Mouse (Mus musculus) ES-Bruce4 (cell line): ENCODE measurements around the gene Hist2h3b. TPM values are rescaled to one million over a fixed set of nuclear protein-coding genes. Genes with fewer than 3 reads are reported as not detected.
A peak's percentile ranks its signal among the peaks of the same experiment; 100 is the strongest.

ENCODE experiments used
- H3K27ac ChIP-seq: 2 replicates; pipeline ENCODE4 v1.5.1; 2012; ENCODE audit warnings: low read length, inconsistent platforms; ENCODE audit not compliant: insufficient read depth
- H3K27me3 ChIP-seq: 2 replicates; pipeline ENCODE4 v1.6.1; 2012; ENCODE audit warnings: mild to moderate bottlenecking, low read length, inconsistent platforms; ENCODE audit not compliant: control insufficient read depth, poor library complexity, insufficient read depth, severe bottlenecking
- H3K36me3 ChIP-seq: 2 replicates; pipeline ENCODE4 v1.6.1; 2012; ENCODE audit warnings: inconsistent platforms, mild to moderate bottlenecking, low read length, moderate library complexity; ENCODE audit not compliant: control insufficient read depth, poor library complexity, insufficient read depth, severe bottlenecking
- H3K4me1 ChIP-seq: one replicate; pipeline ENCODE4 v1.8.1; 2011; ENCODE audit warnings: low read length; ENCODE audit not compliant: control insufficient read depth, insufficient read depth
- H3K4me3 ChIP-seq: 2 replicates; pipeline ENCODE4 v1.5.1; 2011; ENCODE audit warnings: low read depth, mild to moderate bottlenecking, low read length
- H3K9ac ChIP-seq: 2 replicates; pipeline ENCODE4 v1.6.1; 2012; ENCODE audit warnings: low read depth, mild to moderate bottlenecking, inconsistent platforms; ENCODE audit not compliant: poor library complexity, severe bottlenecking
- H3K9me3 ChIP-seq: replicated peaks from 2 replicates; pipeline ENCODE4 v1.6.1; 2012; ENCODE audit warnings: mild to moderate bottlenecking, low read length, inconsistent platforms; ENCODE audit not compliant: control insufficient read depth, poor library complexity, insufficient read depth, severe bottlenecking
- CTCF ChIP-seq: IDR thresholded peaks from one replicate; pipeline ENCODE4 v1.8.1; 2011; ENCODE audit warnings: low read depth, low read length
- EP300 ChIP-seq: IDR thresholded peaks from 2 replicates; pipeline ENCODE4 v1.6.1; 2011; ENCODE audit warnings: low read depth, low read length; ENCODE audit not compliant: insufficient read depth
- POLR2A ChIP-seq: IDR thresholded peaks from one replicate; pipeline ENCODE4 v1.8.1; 2011; ENCODE audit warnings: low read length; ENCODE audit not compliant: insufficient read depth
- polyA plus RNA-seq: library from polyadenylated mRNA; stranded (reverse); fragments of >200 nt; gene quantifications from 2 replicates; pipeline ENCODE4 v1.2.4, GENCODE M21; 2011; ENCODE audit warnings: low read depth; ENCODE audit not compliant: missing spikeins, insufficient read depth, insufficient read length

Hist2h3b gene
- polyA plus RNA-seq, 1 experiment = 11.1 TPM

DNA sequence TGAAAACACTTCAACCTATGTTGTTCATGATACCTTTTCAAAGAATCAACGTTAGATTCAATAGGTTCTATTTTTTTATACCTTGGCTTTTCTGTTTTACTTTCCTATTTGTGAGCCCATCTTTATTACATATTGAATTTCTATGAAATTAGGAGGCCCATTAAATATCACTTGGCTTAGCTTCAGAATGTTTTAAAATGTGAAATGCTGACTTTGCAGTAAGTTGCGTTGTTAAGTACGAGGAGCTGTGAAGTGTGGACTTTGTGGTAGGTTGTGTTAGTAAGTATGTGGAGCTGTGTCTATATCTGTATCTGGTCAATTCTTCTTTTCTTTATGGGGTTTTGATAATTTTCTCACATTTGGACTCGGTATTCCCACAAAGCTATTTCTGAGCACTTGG lies 29.9 kb downstream of the Hist2h3b start:
- Histone ChIP-seq H3K4me3 (no peak overlapping the region), H3K36me3 (no peaks in the 10 kb centered on the region), H3K27ac (no peak overlapping the region), H3K9ac (no peak overlapping the region), H3K9me3 (peaks cover 6% of the 10 kb centered on the region; the same call in 1 of the 2 replicates), H3K4me1 (no peaks in the 10 kb centered on the region), H3K27me3 (no peaks in the 10 kb centered on the region)
- TF ChIP-seq CTCF (no peak), EP300 (no peak), POLR2A (no peak)

DNA sequence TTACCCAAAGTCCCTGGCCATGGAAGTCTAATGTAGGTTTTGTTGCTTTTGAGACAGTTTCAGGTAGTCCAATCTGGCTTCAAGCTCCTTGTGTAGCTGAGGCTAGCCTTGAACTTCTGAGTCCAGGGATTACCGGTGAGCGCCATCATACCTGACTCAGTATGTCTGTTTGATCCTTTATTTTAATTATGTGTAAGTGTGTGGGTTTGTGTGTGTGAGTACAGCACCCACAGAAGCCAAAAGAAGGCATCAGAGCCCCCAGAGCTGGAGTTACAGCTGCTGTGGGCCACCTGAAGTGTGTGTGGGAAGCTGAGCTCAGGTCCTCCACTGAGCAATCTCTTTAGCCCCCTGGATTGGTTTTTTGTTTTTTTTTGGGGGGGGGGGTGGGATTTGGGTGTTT lies 31.1 kb downstream of the Hist2h3b start:
- no peak overlapping the region for H3K27ac ChIP-seq
- H3K4me1 ChIP-seq = no peaks in the 10 kb centered on the region
- TF ChIP-seq CTCF (no peak), EP300 (no peak), POLR2A (no peak)
- H3K36me3 ChIP-seq = no peaks in the 10 kb centered on the region
- no peak overlapping the region for H3K9ac ChIP-seq
- no peaks in the 10 kb centered on the region for H3K27me3 ChIP-seq
- H3K4me3 ChIP-seq = no peak overlapping the region
- peaks cover 6% of the 10 kb centered on the region; the same call in 1 of the 2 replicates for H3K9me3 ChIP-seq

DNA sequence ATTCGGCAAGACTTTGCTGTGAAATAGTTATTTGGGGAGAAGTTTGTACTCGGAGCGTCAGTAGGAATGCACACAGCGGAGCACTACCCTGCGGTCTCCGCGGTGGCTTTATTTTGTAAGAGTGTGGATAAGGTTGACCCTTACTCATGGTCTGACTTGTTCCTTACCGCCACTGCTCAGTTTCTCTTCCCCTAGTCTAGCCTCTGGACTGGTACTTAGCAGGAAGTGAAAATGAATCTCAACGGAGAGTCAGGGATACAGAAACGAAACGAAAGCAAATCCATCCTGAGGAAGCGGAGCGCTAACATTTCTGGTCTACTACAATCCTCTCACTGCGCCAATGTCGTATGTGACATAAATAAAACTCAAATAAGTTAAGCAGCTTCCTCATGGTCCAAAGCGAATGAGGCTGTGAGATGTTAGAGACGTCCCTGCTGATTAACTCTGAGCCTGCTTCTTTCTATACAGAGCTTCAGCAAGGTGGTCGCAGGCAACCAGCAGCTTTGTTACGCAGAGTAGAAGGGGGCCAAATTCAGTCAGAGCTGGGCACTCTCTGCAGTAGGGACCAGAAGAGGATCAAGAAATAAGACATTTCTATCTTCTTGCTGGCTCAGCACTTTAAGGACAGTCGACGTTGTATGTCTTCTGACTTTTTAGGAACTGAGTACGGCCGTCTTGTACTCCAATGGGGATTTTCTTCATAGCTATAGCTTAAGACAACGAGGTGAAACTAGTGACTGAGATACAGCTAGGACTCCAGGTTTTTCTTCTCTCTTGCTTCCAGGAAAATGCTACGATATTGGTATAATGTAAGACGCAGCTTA lies 32.5 kb downstream of the Hist2h3b start:
- H3K4me3 ChIP-seq = peak overlapping the region; percentile 9; the same call in 1 of the 2 replicates
- no peaks in the 10 kb centered on the region for H3K4me1 ChIP-seq
- H3K36me3 ChIP-seq = no peaks in the 10 kb centered on the region
- no peak overlapping the region for H3K27ac ChIP-seq
- peak overlapping the region; percentile 8; the same call in 1 of the 2 replicates for H3K9ac ChIP-seq
- no peaks in the 10 kb centered on the region for H3K27me3 ChIP-seq
- H3K9me3 ChIP-seq = peaks cover 6% of the 10 kb centered on the region; the same call in 1 of the 2 replicates
- no peak for TF ChIP-seq EP300
- TF ChIP-seq POLR2A = no peak
- no peak for TF ChIP-seq CTCF

DNA sequence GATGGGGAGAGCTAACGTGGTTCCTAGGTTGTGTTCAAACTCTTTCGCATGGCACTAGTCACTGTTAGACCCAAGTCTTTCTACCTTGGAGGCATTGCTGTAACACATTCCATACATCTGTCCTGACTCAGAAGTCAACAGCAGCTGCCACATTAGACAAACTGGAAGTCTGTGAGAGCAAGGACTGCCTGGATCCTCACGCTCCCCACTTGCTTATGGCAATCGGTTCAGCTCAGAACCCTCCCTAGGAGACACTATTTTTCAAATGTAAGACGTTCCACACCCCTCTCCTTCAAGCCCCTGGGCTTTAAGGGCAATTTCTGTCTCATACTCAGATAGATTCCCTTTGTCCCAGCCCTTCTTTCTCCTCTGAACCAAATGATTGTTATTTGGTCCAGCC lies 33.6 kb downstream of the Hist2h3b start:
- Histone ChIP-seq H3K27me3 (no peaks in the 10 kb centered on the region), H3K27ac (no peak overlapping the region), H3K9me3 (peaks cover 6% of the 10 kb centered on the region; the same call in 1 of the 2 replicates), H3K4me1 (no peaks in the 10 kb centered on the region), H3K4me3 (no peak overlapping the region), H3K36me3 (no peaks in the 10 kb centered on the region), H3K9ac (no peak overlapping the region)
- no peak for TF ChIP-seq CTCF
- no peak for TF ChIP-seq POLR2A
- TF ChIP-seq EP300 = no peak

DNA sequence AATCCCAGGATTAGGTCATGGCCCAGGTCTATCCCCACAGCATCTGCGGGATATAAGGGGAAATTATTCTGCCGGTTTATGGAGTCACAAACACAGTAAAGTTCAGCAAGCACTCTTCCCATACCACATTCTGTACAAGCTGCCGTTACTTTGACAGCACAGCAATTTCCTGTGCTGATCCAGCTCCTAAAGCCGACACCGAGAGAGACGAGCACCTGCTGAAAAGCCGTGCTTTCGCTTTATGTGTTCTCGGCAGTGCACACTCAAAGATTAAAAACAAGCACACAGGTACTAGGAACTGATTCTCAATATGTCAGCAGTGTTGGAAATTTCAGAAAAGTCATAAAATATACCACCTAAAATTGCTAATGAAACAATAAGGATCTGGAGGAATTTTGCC lies 38.1 kb downstream of the Hist2h3b start:
- Histone ChIP-seq H3K9me3 (no peaks in the 10 kb centered on the region), H3K27ac (no peak overlapping the region), H3K9ac (no peak overlapping the region), H3K4me1 (no peaks in the 10 kb centered on the region), H3K4me3 (no peak overlapping the region), H3K36me3 (no peaks in the 10 kb centered on the region), H3K27me3 (no peaks in the 10 kb centered on the region)
- TF ChIP-seq POLR2A = no peak
- TF ChIP-seq EP300 = no peak
- no peak for TF ChIP-seq CTCF

DNA sequence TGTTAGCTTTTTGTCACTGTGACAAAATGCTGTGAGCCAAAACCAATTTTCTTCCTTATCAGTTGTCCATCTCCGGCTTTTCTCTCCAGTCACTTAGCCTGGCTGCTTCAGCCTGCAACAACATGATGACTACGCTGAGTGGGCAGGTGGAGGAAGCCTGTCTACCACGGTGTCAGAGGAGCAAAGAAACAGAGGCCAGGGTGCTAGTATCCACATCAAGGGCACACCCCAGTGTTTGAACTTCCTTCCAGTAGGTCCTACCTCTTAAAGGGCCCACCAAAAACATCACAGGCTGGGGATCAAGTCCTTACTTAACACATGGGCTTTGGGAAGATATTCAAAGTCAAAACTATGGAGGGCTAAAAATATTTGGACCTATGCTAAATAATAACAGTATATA lies 41.0 kb downstream of the Hist2h3b start:
- Histone ChIP-seq H3K9me3 (no peaks in the 10 kb centered on the region; the same call in 1 of the 2 replicates), H3K4me1 (no peaks in the 10 kb centered on the region), H3K27ac (no peak overlapping the region), H3K9ac (no peak overlapping the region), H3K4me3 (no peak overlapping the region), H3K36me3 (no peaks in the 10 kb centered on the region), H3K27me3 (no peaks in the 10 kb centered on the region)
- TF ChIP-seq POLR2A (no peak), CTCF (no peak), EP300 (no peak)
